Mouse (Mus musculus) liver, embryonic 14.5 days (tissue): ENCODE measurements around the gene Dapl1. TPM values are rescaled to one million over a fixed set of nuclear protein-coding genes. Genes with fewer than 3 reads are reported as not detected.

Experiments
- ATAC-seq: fragments of 200-750 bp; cut with Nextera tagmentation; 2 replicates; pipeline ENCODE4 v1.8.0; 2017; ENCODE audit warnings: moderate number of reproducible peaks, mild to moderate bottlenecking, moderate library complexity; ENCODE audit not compliant: insufficient read depth
- DNase-seq, 3 experiments: peaks; one replicate each; pipeline ENCODE4 v3.0.0-alpha.2; 2012 to 2013; ENCODE audit warnings: low read depth in 3 of 3, low spot score in 3 of 3
- H3K27ac ChIP-seq: fragments of 300-500 bp; sonication (generic); 2 replicates; pipeline ENCODE4 v1.5.1; 2014; ENCODE audit warnings: moderate library complexity, mild to moderate bottlenecking, control low read depth, inconsistent platforms
- H3K27me3 ChIP-seq: fragments of 300-500 bp; sonication (generic); 2 replicates; pipeline ENCODE4 v1.6.1; 2014; ENCODE audit warnings: mild to moderate bottlenecking, low read length, moderate library complexity; ENCODE audit not compliant: control insufficient read depth, insufficient read depth
- H3K36me3 ChIP-seq: fragments of 300-500 bp; sonication (generic); replicated peaks from 2 replicates; pipeline ENCODE4 v1.6.1; 2014; ENCODE audit warnings: low read depth; ENCODE audit not compliant: control insufficient read depth, insufficient read depth
- H3K4me1 ChIP-seq, 2 experiments: fragments of 200-500 bp in 1 of 2; fragments of 300-500 bp in 1 of 2; sonication (generic) in 1 of 2; replicated peaks; 2 replicates each; pipeline ENCODE4 v1.6.1; 2012 to 2014; ENCODE audit warnings: antibody characterized with exemption in 1 of 2, inconsistent platforms in 1 of 2, low read length in 1 of 2; ENCODE audit not compliant: control insufficient read depth in 2 of 2, insufficient read depth in 2 of 2
- H3K4me2 ChIP-seq: fragments of 300-500 bp; sonication (generic); 2 replicates; pipeline ENCODE4 v1.6.1; 2014; ENCODE audit warnings: low read depth, mild to moderate bottlenecking, control low read depth, moderate library complexity
- H3K4me3 ChIP-seq, 2 experiments: fragments of 200-500 bp in 1 of 2; fragments of 300-500 bp in 1 of 2; sonication (generic) in 1 of 2; 2 replicates each; pipeline ENCODE4 v1.5.1; 2012 to 2014; ENCODE audit warnings: low read depth in 2 of 2, low read length in 2 of 2, mild to moderate bottlenecking in 2 of 2, control low read depth in 1 of 2, inconsistent platforms in 1 of 2, moderate library complexity in 1 of 2; ENCODE audit not compliant: insufficient read depth in 1 of 2
- H3K9ac ChIP-seq: fragments of 300-500 bp; sonication (generic); replicated peaks from 2 replicates; pipeline ENCODE4 v1.6.1; 2014; ENCODE audit warnings: mild to moderate bottlenecking, control low read depth, moderate library complexity
- H3K9me3 ChIP-seq: fragments of 300-500 bp; sonication (generic); 2 replicates; pipeline ENCODE4 v1.6.1; 2016; ENCODE audit warnings: low read length, mixed read lengths; ENCODE audit not compliant: control insufficient read depth
- CTCF ChIP-seq: IDR thresholded peaks from 2 replicates; pipeline ENCODE4 v1.5.1; 2016; ENCODE audit warnings: antibody characterized with exemption, low read depth, control low read depth
- EP300 ChIP-seq: IDR thresholded peaks from 2 replicates; pipeline ENCODE4 v1.6.1; 2016; ENCODE audit warnings: antibody characterized with exemption, low read depth
- WGBS: fragments of 180-500 bp; shearing (Covaris S2); extraction: QIAGEN DNeasy Blood & Tissue Kit; methylation state at CpG from one replicate; pipeline ENCODE4 v1.1.7; 2014; ENCODE audit not compliant: insufficient replicate concordance; 5-methylcytosine and 5-hydroxymethylcytosine counted together
- polyA plus RNA-seq, 2 experiments: library from polyadenylated mRNA; depleted of rRNA in 1 of 2; stranded (reverse) in 1 of 2; unstranded in 1 of 2; fragments of >200 nt; fragmentation: Nextera tagmentation in 1 of 2; extraction: Ambion mirVana in 1 of 2; gene quantifications; 2 replicates each; pipeline versions ENCODE4 v1.2.1 to v1.2.3; 2012 to 2014

Gene Dapl1
- polyA plus RNA-seq, 2 experiments = not detected

DNA sequence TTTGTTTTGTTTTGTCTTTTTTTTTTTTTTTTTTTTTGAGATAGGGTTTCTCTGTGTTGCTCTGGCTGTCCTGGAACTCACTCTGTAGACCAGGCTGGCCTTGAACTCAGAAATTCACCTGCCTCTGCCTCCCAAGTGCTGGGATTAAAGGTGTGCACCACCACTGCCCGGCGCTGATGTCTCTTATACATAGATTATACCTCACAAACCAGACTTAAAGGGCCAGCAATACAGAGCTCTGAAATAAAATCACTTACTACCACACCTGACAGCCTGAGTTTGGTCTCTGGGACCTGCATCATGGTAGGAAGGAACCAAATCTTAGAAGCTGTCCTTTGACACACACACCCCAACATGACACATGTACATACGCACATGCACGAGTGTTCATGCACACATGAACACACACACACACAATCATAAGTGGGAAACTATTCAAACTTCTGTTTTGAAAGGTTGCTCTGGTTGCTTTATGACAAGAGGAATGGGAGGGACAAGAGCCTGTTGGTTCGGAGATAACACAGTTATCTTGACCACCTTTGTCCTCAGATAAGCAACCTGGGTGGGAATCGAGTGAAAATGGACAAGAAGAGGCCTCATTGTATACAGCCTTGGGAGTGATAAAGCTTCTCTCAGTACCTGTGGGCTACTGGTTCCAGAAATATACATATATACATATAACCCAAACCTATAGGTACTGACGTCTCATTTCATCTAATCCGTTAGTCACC lies 63.1 kb downstream of the Dapl1 start:
- no peak overlapping the region for H3K4me3 ChIP-seq
- no peak overlapping the region for H3K27ac ChIP-seq
- H3K9ac ChIP-seq = no peak overlapping the region
- no peaks in the 10 kb centered on the region for H3K9me3 ChIP-seq
- DNase-seq (peak; percentile 30 to 47 (median 31)), ATAC-seq (peak; percentile 77)
- no peaks in the 10 kb centered on the region for H3K27me3 ChIP-seq
- no peak for TF ChIP-seq CTCF
- peak; percentile 71 for TF ChIP-seq EP300
- 37% methylated on average over 8 of the region's 8 CpGs for WGBS
- H3K36me3 ChIP-seq = no peaks in the 10 kb centered on the region
- peaks cover 8 to 11% of the 10 kb centered on the region in 2 experiments; a peak in 3 of 4 replicates for H3K4me1 ChIP-seq
- peak overlapping the region; percentile 22 for H3K4me2 ChIP-seq

GRCm38 (mm10) chr2:59552784-59553183 lies 68.3 kb downstream of the Dapl1 start:
- Histone ChIP-seq H3K9me3 (no peaks in the 10 kb centered on the region), H3K4me3 (no peak overlapping the region), H3K9ac (no peak overlapping the region), H3K4me2 (no peak overlapping the region), H3K4me1 (peaks cover 3 to 6% of the 10 kb centered on the region in 2 experiments; a peak in 3 of 4 replicates), H3K36me3 (no peaks in the 10 kb centered on the region), H3K27ac (no peak overlapping the region), H3K27me3 (no peaks in the 10 kb centered on the region)
- WGBS = 37% methylated on average over 1 of the region's 1 CpGs
- TF ChIP-seq EP300 (no peak), CTCF (no peak)
- no peak for DNase-seq
- ATAC-seq = no peak

DNA sequence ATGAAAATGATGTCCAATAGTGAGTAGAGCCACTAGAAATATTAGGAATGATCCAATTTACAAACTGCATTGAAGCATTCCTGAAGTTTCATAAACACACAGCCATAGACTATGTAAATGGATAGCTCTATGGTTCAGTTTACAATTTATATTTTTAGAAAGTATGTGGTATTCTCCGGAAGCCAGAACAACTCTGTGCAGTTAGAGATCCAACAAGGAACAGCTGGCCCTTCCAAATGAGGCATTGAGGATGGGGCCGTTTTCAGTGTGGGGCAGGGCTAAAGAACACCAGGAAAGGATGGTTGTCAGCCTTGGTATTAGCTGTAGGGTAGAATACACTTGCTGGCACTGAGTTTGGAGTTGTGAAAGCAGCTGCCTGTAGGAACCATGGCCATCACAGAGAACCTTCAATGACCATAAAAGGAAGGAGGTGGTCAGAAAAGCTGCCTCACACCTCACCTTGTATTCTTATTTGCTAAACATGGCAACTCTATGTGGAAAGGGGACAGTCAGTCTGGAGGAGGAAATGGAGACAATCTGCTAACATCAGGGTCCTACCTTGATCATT lies 70.0 kb downstream of the Dapl1 start:
- Histone ChIP-seq H3K27me3 (no peaks in the 10 kb centered on the region), H3K36me3 (no peaks in the 10 kb centered on the region), H3K4me3 (no peak overlapping the region), H3K9ac (no peak overlapping the region), H3K27ac (no peak overlapping the region), H3K4me2 (no peak overlapping the region), H3K9me3 (no peaks in the 10 kb centered on the region), H3K4me1 (no peaks in the 10 kb centered on the region)
- ATAC-seq = no peak
- no peak for DNase-seq
- TF ChIP-seq CTCF = no peak
- TF ChIP-seq EP300 = no peak
- 56% methylated on average over 2 of the region's 2 CpGs for WGBS

Other genes with a start within 250 kb of the Dapl1 start
- gene Tanc1, start 127.4 kb downstream of the Dapl1 start, polyA plus RNA-seq (2012; rRNA removed) = 1.1 TPM in 2 replicates
- gene Tanc1, start 127.4 kb downstream of the Dapl1 start, polyA plus RNA-seq (2014; fragmentation: Nextera tagmentation; extraction: Ambion mirVana) = 1.3 and 1.5 TPM in 2 replicates